Mouse (Mus musculus) C2C12 (cell line): ENCODE measurements around the gene Lats2. TPM values are rescaled to one million over a fixed set of nuclear protein-coding genes. Genes with fewer than 3 reads are reported as not detected.
A peak's percentile ranks its signal among the peaks of the same experiment; 100 is the strongest.

ENCODE experiments used
- H3K27me3 ChIP-seq: one replicate; pipeline ENCODE4 v1.6.1; 2011; ENCODE audit not compliant: control insufficient read depth, insufficient read depth, insufficient read length
- H3K36me3 ChIP-seq: one replicate; pipeline ENCODE4 v1.6.1; 2011; ENCODE audit not compliant: control insufficient read depth, insufficient read depth
- H3K4me3 ChIP-seq: one replicate; pipeline ENCODE4 v1.5.1; 2011; ENCODE audit warnings: mild to moderate bottlenecking, control low read depth; ENCODE audit not compliant: poor library complexity, insufficient read depth, severe bottlenecking
- H3K79me2 ChIP-seq: one replicate; pipeline ENCODE4 v1.6.1; 2011; ENCODE audit not compliant: control insufficient read depth, insufficient read depth
- H3K79me3 ChIP-seq: one replicate; pipeline ENCODE4 v1.6.1; 2011; ENCODE audit warnings: low read depth, control low read depth
- H3ac ChIP-seq: one replicate; pipeline ENCODE3; 2011; ENCODE audit warnings: low read depth; ENCODE audit not compliant: control insufficient read depth, insufficient read length
- CEBPB ChIP-seq: IDR thresholded peaks from one replicate; pipeline ENCODE4 v1.6.1; 2011; ENCODE audit warnings: low read depth, mild to moderate bottlenecking, control low read depth, moderate library complexity
- CTCF ChIP-seq: IDR thresholded peaks from one replicate; pipeline ENCODE4 v1.5.1; 2011; ENCODE audit not compliant: control insufficient read depth, insufficient read depth, insufficient read length
- FOSL1 ChIP-seq: IDR thresholded peaks from one replicate; pipeline ENCODE4 v1.8.0; 2011; ENCODE audit warnings: mild to moderate bottlenecking, low read length; ENCODE audit not compliant: poor library complexity, insufficient read depth, severe bottlenecking
- MAX ChIP-seq: IDR thresholded peaks from one replicate; pipeline ENCODE4 v1.6.1; 2011; ENCODE audit warnings: mild to moderate bottlenecking, control low read depth
- MYOD1 ChIP-seq: IDR thresholded peaks from one replicate; pipeline ENCODE4 v1.6.1; 2011; ENCODE audit warnings: low read depth; ENCODE audit not compliant: control insufficient read depth, insufficient read length
- MYOG ChIP-seq: IDR thresholded peaks from one replicate; pipeline ENCODE4 v1.6.1; 2011; ENCODE audit not compliant: control insufficient read depth, insufficient read length; ENCODE audit errors: extremely low read depth
- USF1 ChIP-seq: IDR thresholded peaks from one replicate; pipeline ENCODE4 v1.6.1; 2011; ENCODE audit warnings: low read depth, mild to moderate bottlenecking, control low read depth, moderate library complexity
- polyA plus RNA-seq: library from polyadenylated mRNA; unstranded; fragments of >200 nt; fragmentation: generic; extraction: Trizol; gene quantifications from one replicate; pipeline ENCODE4 v1.2.1, GENCODE M21; 2012; ENCODE audit warnings: missing spikeins

Gene Lats2
- polyA plus RNA-seq, 1 experiment, result 15.6 TPM

DNA sequence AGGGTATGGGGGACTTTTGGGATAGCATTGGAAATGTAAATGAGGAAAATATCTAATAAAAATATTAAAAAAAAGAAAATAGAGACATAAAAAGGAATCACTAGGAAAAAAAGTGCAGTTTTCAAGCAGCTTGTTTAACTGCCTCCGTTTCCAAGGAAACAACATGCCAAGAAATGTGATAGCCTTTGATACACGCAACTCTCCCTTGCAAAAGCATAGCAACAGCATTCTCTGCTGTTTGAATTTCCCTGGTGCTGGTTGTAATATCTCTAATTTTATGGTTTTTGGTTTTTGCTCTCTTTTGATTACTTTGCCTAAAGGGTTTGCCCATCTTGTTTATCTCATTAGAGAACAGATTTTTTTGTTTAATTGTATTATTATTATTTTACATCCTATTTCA, 82.7 kb downstream of the Lats2 start:
- Histone ChIP-seq H3K36me3 (no peaks in the 10 kb centered on the region), H3K4me3 (no peak overlapping the region), H3K79me2 (no peaks in the 10 kb centered on the region), H3ac (no peak overlapping the region), H3K27me3 (no peaks in the 10 kb centered on the region), H3K79me3 (no peaks in the 10 kb centered on the region)
- TF ChIP-seq CEBPB (no peak), CTCF (no peak), USF1 (no peak), FOSL1 (no peak), MYOD1 (no peak), MYOG (no peak), MAX (no peak)

DNA sequence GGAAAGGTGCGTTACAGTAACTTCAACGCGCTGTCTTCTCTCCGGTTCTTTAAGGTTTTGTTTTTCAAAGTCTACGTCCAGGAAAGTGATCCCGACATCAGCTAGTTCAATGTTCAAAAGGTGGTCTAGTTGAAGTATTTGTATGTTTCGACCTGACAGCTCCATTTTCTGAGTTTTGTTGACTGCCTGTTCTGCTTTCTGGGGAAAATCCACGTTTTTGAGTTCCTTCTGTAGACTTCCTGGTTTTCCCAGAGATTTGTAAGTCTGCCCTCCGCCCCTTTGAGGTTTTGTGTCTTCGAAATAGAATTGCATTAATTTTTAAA, 92.6 kb downstream of the Lats2 start:
- peaks cover 42% of the 10 kb centered on the region for H3K79me3 ChIP-seq
- TF ChIP-seq MYOD1 (no peak), FOSL1 (no peak), CEBPB (no peak), USF1 (no peak), CTCF (no peak), MYOG (no peak), MAX (no peak)
- H3K36me3 ChIP-seq, result peaks cover 11% of the 10 kb centered on the region
- no peaks in the 10 kb centered on the region for H3K27me3 ChIP-seq
- H3ac ChIP-seq, result peak overlapping the region; percentile 78
- peak overlapping the region; percentile 95 for H3K4me3 ChIP-seq
- peaks cover 58% of the 10 kb centered on the region for H3K79me2 ChIP-seq

DNA sequence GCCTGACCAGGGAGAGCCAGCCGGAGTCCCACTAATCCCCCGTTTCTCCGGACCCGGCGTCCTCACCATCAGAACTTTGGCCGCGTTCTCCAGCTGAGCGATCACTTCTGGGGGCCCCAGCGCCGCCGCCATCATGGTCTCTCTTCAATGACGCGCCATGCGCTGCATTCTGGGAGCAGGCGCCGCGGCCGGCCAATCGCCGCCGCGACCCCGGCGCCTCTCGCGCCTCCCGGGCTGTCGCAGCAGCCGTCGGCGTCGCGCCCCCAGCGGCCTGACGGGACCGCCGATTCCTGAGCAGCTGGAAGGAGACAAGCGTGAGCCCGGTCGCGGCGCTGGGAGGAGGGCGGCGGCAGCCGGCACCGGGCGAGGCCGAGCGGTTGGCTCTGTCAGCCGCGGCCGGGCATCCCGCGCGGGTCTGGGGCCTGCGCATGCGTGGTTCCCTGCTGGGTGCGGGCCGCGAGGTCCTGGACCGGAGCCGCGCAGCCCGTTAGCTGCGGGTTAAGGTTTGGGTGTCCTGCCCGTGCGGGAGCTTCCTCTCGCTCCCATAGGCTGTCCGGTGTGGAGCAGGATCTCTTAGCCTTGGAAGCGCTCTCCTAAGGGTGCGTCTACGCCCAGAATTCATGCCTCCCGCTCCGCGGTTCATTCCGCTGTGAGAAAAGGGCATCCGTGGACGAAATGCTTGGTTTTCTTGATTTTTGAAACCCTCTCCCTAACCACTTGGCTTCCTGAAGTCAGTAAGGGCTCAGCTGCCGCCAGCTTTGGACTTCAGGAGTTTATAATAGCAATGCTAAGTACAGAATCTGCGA, 93.2 kb downstream of the Lats2 start, which contains the start of gene Xpo4:
Gene Xpo4 (minus strand): TSS at position 609 of the 806 bp plus-strand sequence.
- Histone ChIP-seq H3K4me3 (peak within 1 kb of the TSS; percentile 95), H3K36me3 (peaks cover 11% of the 10 kb centered on the region), H3K79me2 (peaks cover 64% of the 10 kb centered on the region), H3K79me3 (peaks cover 47% of the 10 kb centered on the region), H3ac (peak within 1 kb of the TSS; percentile 78), H3K27me3 (no peaks in the 10 kb centered on the region)
- TF ChIP-seq CTCF (peak; percentile 4), USF1 (no peak), MYOD1 (no peak), MYOG (no peak), MAX (peak; percentile 28)

DNA sequence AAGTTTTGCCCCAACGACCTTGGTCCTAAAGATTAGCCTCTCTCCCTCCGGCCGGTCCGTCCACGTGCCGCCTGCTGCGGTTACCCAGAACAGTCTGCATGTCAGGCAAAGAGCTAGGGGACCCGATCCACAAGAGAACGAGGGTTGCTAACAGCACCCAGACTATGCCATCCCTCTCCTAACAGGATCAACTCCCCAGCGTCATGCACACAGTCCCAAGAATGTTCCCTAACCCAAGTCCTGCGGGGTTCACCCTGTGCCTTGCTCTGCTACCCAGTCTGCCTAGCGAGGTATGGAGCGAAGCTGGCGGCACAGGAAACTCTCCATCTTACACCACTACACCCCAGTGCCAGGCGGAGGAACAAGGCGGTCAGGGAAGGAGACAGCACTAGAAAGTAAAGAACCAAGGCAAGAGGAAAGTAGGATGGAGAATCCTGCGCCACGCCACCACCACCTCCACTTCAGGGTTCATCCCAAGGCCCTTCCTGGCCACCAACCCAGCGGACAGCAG, 93.8 kb downstream of the Lats2 start:
- peaks cover 71% of the 10 kb centered on the region for H3K79me2 ChIP-seq
- peaks cover 11% of the 10 kb centered on the region for H3K36me3 ChIP-seq
- peak overlapping the region; percentile 95 for H3K4me3 ChIP-seq
- TF ChIP-seq CEBPB (no peak), MAX (peak; percentile 77), MYOD1 (no peak)
- peaks cover 53% of the 10 kb centered on the region for H3K79me3 ChIP-seq
- H3ac ChIP-seq, result peak overlapping the region; percentile 78
- no peaks in the 10 kb centered on the region for H3K27me3 ChIP-seq

DNA sequence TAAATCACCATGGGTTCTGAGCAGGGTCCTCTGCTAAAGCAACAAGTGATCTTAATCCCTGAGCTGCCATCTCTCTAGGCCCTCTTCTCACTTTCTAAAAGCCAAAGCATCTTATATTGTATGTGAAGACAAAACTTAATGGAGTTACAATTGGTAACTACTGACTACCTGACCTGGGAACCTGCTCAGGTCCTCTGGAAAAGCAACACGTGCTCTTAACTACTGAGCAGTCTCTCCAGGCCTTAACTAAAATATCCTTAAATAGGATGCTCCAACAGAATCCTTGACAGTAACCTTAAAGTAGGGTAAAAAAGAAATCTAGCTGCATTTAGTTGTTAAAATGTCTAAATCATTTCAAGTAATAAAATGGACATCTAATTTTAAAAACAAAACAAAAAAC, 94.6 kb downstream of the Lats2 start:
- peaks cover 11% of the 10 kb centered on the region for H3K36me3 ChIP-seq
- peak overlapping the region; percentile 12 for H3ac ChIP-seq
- peaks cover 58% of the 10 kb centered on the region for H3K79me3 ChIP-seq
- TF ChIP-seq USF1 (no peak), MYOG (no peak), CTCF (no peak), CEBPB (no peak), MAX (peak; percentile 40), MYOD1 (no peak), FOSL1 (no peak)
- no peaks in the 10 kb centered on the region for H3K27me3 ChIP-seq
- H3K79me2 ChIP-seq, result peaks cover 78% of the 10 kb centered on the region
- H3K4me3 ChIP-seq, result peak overlapping the region; percentile 95

DNA sequence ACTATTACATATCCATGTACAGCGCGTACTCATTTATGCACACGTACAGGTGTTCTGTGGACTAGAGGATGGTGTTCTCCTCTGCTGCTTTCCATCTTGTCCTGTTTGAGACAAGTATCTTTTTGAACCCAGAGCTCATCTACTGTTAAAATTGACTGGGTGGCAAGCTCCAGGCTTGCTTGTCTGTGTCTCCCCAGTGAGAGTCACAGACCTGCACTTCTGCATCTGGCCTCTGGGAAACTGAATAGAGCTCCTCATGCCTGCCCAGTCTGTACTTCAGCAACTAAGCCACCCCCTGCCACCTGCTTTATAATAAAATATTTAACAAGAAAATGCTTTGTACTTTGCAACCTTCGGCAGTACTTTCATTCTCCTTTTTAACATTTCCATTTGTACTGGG, 99.9 kb downstream of the Lats2 start:
- Histone ChIP-seq H3K27me3 (no peaks in the 10 kb centered on the region), H3K4me3 (no peak overlapping the region), H3K36me3 (peaks cover 11% of the 10 kb centered on the region), H3K79me3 (peaks cover 89% of the 10 kb centered on the region), H3ac (no peak overlapping the region), H3K79me2 (peaks cover 100% of the 10 kb centered on the region)
- no peak for TF ChIP-seq CTCF
- TF ChIP-seq USF1, result no peak
- TF ChIP-seq MYOD1, result no peak
- no peak for TF ChIP-seq FOSL1
- no peak for TF ChIP-seq CEBPB
- TF ChIP-seq MAX, result no peak
- no peak for TF ChIP-seq MYOG
